Mouse (Mus musculus) testis, postnatal 14 days (tissue): ENCODE results near the gene Tas2r108.
A peak's percentile ranks its signal among the peaks of the same experiment; 100 is the strongest.

Source experiments
- DNase-seq: peaks from one replicate; pipeline ENCODE4 v3.0.0; 2021; ENCODE audit warnings: low spot score

Gene Tas2r108

GRCm38 (mm10) chr6:40493229-40493628 is at the start of gene Tas2r108:
Gene Tas2r108, plus strand, starts transcription at chr6:40493529.
- DNase-seq, result no peak

DNA sequence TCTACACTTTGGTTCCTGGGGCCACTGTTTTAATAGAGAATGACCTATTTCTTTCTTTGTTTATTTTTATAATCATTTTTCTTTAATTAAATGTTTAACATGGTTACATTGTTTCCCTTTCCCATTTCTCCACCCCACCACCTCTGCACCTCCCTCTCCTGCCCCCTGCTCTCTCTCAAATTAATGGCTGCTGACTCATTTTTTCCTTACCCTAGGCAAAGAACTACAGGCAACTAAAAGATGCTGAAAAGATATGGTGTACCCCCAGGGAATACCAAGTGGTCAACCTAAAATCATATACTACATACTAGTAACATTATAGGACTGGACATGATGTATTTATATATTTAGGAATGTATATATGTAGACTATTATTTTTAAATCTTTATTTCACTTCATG is 44.7 kb upstream of the Tas2r108 start:
- no peak for DNase-seq

GRCm38 (mm10) chr6:40454436-40455041 is 38.8 kb upstream of the Tas2r108 start:
- no peak for DNase-seq

- DNase-seq, result no peak
These were observed 27.6 kb upstream of the Tas2r108 start for GRCm38 (mm10) chr6:40465710-40466109.

- peak; percentile 93 for DNase-seq
These were observed 22.2 kb upstream of the Tas2r108 start, which contains the start of gene Ssbp1 for GRCm38 (mm10) chr6:40470916-40471719. Gene Ssbp1, plus strand, starts transcription at chr6:40471352.

DNA sequence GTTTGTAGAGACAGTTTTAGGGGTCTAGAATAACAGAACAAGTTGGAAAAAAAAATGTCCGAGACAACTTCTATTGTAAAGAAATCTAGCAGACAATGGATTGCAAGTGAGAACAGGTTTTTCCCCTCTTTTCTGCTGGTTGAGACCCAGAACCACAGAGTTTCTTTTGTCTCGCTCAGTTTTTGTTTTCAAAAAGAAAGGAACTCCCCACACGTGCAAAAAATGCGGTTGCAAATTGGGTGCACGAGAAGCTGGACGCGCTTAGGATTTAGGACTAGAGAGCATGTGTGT is 21.7 kb upstream of the Tas2r108 start:
- DNase-seq, result no peak

- DNase-seq, result no peak
These were observed 17.2 kb upstream of the Tas2r108 start for GRCm38 (mm10) chr6:40476132-40476531.

DNA sequence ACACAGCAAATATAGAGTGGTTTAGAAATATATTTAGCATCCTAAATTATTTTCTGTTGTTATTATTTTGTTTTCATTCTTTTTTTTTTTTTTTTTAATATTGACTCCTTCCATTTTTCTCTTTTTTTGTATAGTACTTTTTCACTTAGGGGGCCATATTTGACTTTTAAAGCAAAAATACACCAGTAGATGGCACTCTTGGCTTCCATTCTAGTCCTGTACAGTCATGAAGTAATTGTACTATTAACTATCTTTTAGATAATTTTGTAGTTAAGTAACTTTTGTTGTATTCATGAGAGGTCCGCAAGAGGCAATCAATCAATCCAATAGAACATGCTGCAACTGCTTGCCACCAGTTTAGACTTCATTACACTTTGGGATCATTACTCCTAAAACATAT is 13.6 kb upstream of the Tas2r108 start:
- DNase-seq, result no peak

GRCm38 (mm10) chr6:40482318-40482717 is 11.0 kb upstream of the Tas2r108 start:
- DNase-seq, result no peak

GRCm38 (mm10) chr6:40490933-40491332 is 2.4 kb upstream of the Tas2r108 start, which contains the start of gene Tas2r137:
Gene Tas2r137, plus strand, starts transcription at chr6:40491233.
- DNase-seq, result no peak

GRCm38 (mm10) chr6:40519408-40519807 is 26.1 kb downstream of the Tas2r108 start, which contains the start of gene Prss37:
Gene Prss37, minus strand, starts transcription at chr6:40519508.
- DNase-seq, result no peak
